Mouse (Mus musculus) T-helper 2 cell (primary cell): Measurements from ENCODE around the gene Il1rap.

ENCODE experiments used
- in situ Hi-C: fragments of 300-600 bp; cut with MboI, MseI; formaldehyde crosslinking; loops from one replicate; pipeline ENCODE4 v1.15.1; 2025; ENCODE audit warnings: high pct_unique_total_duplicates

Gene Il1rap

DNA sequence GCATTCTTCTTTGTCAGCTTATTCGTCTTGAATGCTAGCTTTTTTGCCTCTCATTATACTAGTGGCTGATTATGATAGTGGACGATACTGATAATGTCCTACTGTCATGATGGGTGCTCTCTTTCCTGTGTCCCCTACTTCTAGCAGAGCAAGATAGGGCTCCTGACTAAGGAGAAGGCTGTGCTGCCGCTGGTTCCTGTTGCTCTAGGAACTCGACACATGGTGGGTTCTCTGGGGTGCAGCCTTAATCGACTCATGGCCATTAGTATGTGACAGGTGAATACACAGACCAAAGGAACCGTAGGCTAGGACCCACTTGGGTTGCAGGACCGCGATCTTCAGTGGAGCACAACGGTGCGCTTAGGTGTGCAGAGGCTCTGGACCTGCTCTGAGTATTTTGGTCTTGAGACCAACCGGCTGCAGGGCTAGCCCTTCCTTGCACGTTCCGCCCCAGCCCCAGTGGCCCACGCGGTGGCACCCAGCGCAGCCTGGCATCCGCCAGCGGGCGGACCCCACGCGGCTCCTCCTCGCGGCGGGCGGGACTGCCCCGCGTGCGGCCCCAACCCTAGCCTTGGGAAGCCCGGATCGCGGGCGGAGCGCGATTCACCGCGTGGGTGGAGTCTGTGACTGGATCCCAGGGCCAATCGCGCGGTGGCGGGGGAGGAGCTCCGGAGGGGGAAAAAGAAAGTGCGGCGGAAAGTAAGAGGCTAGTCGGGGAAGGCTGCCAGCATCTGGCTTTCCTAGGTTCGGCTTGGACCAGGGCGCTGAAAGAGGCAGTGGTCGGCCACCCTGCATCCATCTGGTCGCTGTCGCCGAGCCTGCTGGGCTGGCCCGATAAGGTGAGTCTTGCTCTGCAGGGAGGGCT lies at the start of gene Il1rap:
Gene Il1rap, plus strand, starts transcription at position 657 of the 865 bp plus-strand sequence.
- in situ Hi-C loops, result loop anchor here (10.0 kb wide), 1 partner anchor 824 kb away; no protein-coding TSS in a partner anchor

DNA sequence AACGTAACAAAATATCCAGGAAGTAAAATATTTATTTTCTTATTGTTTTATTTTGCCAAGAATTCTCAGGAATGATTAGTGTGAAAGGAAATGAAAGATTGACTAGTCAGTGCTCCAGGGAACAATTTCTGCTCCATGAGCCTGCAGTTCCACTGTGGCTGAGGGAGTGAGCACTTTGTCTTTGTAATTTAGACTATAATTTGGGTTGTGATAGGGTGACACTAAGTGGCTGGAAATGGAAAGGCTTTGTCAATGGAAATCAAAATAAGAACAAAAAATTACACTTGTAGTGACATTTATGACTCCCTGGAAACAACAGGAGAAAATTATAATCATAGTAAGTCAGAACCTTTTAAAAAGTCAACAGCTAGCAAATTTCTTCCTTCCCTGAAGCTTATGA lies 49.2 kb upstream of the Il1rap start:
- in situ Hi-C loops, result no loop called here

DNA sequence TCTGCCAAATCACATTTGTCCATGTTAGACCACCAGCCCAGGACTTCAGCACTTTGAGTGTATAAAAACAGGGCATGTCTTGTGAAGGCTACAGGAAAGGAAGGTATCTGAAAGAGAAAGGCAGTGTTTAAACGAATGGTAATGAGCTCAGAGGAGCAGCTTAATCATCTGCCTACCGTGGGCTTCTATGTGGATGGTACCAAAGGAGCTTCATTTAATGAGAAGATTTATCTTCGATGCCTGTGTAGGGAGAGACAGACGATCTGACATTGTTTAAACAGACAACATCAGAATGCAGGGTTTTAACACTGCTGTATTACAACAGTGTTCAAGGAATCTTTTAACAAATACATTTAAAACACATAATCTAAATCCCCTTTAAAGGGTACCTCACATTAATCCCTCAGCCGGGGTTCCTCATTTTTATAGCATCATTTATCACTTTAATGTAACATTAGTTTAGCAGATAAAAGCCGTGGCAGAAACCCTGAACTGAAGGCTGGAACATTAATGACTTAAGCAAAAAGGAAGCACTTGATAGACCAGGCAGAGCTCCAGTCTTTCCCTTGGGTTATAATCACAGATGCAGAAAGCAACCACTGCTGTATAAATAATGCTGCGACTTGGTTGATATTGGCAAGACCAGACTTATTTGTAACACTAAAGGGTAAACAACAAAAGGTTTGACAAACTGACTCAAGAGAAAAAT lies 35.2 kb upstream of the Il1rap start:
- in situ Hi-C loops, result no loop called here

DNA sequence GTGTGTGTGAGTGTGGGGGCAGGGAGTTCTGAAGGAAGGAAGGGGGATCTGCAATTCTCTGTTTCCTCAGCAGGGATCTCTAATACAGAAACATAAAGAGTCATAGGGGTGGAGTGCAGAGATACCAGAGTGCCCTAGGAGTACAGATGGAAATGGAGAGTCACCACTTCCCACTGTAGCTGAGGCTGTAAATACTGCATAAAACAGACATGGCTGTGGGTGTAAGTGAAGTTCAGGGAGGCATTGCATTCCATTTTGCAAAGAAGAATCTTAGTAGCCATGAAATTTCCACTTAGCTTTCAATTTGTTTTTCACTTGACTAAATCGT lies 34.7 kb upstream of the Il1rap start:
- in situ Hi-C loops, result no loop called here

DNA sequence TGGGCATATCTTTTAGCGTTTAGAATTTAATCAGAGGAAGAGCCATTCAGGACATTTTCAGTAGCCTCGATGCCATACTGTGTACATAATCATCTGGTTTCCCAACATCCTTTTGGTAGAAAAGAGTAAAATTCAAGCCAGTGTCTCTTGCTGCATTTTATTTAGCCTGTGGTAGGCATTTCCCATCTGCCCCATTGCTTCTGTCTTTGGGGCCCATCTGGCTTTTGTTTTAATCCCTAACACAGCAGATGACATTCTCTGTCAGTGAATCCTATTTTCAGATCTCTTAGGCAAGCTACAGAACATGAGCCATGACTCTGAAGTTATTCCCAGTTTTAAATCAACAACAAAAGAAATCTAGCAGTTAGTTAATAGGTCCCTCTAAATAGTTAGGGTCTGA lies 32.3 kb upstream of the Il1rap start:
- in situ Hi-C loops, result no loop called here

DNA sequence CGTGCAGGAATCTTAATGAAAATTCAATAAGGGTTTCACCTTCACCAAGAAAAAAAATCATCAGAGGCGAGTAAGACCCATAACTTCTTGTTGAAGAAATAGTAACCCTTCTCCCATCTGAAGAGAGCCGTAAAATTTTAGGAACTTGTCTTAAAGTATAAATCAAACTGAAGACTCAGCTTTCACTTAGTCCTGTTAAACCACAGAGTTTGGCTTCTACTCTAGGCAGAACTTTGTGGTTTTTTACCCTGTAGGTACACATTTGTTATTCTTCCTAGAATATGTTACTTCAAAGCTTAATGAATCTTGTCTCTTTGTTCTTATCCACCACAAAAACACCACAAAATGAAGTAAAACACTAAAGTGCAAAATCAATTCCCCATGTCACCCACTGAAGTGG lies 29.3 kb upstream of the Il1rap start:
- in situ Hi-C loops, result no loop called here

DNA sequence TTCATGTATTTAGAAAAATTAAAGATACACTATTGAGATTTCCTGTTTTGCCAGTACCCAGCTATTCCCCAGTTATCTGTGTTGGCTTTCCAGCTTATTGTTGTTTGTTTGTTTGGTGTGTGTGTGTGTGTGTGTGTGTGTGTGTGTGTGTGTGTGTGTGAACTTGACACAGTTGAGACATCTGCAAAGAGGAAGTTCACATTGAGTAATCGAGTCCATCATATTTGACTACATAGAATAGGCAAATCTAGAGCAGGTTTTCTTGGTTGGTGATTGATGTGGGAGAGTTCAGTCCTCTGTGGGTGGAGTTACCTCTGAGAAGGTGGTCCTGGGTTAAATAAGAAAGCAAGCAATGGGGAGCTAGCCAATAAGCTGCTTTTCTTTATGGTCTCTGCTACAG lies 22.7 kb upstream of the Il1rap start:
- in situ Hi-C loops, result no loop called here

DNA sequence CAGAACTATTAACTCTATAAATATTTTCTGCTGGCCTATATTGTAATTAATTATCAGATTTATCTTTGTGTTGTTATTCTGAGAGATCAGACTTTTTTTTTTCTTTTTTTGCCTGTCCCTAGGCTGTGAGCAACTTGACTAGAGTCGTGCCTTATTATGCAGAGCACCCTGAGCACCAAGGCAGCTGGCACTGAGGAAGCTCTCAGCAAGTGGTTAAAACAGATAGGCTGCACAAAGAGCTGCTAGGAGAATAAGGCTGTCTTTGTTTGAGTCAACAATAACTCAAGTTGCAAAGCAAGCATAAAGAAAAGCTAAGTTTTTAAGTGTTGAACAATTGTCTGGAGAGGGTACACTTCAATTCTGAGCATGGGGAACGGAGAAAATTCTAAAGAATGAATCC lies 19.8 kb upstream of the Il1rap start:
- in situ Hi-C loops, result no loop called here

DNA sequence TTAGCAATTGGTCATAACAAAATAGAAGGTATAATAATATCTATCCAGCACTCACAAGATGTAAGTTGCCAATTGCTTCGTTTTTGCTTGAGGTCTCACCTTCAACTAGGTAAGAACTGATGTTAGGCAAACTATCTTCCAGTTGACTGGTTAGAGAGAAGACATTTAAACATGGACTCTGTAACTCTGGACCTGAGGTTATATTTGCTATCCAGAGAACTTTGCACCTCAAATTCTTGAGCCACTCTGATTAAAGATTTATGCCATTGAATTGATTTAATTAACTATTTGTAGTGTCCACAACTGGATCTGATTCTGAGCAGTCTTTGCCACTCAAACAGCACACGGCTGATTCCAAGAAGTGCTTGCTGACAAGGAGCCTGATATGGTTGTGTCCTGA lies 18.7 kb upstream of the Il1rap start:
- in situ Hi-C loops, result no loop called here

DNA sequence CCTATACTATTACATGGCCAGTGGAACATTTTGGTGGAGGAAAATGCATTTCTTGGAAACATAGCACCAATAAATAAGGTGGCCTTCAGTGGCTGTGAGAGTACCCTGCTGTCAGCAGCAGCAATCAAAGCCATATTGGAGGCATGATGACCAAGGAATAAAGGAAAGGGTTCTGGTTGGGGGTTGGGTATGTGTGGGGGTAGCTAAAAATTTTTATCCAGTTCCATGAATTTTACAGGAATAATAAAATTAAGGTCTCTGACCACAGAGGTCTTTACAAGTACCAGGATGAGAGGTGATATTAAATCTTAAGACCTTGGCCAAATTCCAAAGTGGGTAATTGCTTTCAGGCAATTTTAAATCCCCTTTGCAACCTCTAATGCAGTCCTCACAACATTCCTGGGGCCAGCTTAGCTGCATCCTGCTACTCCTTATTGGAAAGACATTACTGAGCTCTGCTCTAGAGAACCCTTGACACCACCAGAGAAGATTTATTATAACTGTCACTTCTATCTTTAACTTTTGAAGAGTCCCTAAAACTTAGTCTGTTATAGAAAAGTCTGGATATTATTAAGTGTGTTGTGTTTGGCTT lies 12.0 kb upstream of the Il1rap start:
- in situ Hi-C loops, result no loop called here

DNA sequence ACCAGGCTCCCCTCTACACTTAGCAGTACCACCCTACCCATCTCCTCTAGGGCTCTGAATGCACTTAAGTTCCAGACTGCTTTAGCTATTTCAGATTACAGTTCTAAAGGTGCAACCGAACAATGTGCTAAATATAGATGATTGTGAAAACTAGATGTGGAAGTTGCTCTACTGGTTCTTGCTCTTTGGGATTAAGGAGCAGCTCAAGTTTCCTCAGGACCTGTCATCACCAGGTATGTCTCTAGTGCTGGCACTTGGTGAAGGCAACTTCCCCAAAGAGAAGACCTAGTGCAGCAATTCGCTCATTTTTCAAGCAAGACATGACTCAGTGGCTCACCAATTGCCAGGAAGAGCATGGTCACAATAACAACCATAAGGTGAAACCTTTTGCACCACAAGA lies 9.7 kb upstream of the Il1rap start:
- in situ Hi-C loops, result no loop called here

DNA sequence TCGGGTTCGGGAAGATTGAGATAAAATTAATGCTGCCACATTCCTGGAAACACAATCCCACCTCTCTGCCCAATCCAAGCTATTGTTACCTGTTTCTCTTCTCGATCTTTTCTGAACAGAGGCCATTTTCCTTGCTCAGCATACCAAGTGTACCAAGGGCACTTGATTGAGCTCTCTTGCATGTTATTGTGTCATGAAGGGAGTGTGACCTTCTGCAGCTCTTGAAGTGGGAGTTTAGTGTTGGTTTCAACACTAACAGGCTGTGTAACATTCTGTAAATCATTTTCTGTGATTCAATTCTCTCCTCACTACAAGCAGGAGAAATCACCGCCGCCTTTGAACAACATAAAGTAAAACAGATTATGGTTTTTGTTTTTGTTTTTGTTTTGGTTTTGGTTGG lies 7.3 kb upstream of the Il1rap start:
- in situ Hi-C loops, result no loop called here

DNA sequence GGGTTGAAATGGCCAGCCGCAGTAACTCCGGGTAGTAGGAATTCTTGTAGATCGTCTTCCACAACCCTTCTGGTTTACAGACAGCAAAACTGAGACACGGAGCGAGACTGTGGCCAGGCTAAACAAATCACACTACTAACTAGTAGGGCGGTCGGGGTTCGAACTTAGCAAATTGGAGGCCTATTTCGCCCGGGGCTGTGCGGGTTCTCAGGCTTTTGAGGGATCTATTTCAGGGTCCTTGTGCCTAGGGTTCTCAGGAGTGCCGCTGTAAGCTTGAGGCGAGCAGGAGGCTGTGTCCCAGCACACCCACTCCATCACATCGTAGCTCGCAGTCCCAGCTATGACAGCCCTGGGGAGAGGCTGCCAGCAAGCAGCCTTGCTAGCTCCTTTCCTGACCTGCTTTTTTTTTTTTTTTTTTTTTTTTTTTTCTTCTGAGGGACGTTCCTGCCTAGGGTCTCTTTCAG lies 441 bp downstream of the Il1rap start:
- in situ Hi-C loops, result loop anchor here (10.0 kb wide), 1 partner anchor 823 kb away; no protein-coding TSS in a partner anchor

DNA sequence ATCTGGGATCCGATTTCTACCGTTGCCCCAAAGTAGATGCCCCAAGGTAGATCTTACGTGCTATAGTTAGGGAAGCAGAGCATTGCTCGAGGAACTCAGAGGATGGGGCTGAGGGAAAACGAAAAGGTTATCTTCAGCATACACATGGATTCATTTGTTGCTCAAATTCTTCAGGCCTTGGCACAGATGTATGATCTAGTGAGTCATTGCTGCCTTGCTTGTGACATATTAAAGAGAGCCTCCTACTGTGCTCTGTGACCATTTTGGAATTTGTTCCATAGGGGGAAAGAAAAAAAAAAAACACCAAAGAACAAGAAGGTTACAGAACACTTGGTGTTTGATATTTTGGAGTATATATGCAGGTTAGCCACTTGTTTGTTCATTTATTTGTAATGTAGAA lies 4.3 kb downstream of the Il1rap start:
- in situ Hi-C loops, result loop anchor here (10.0 kb wide), 1 partner anchor 819 kb away; no protein-coding TSS in a partner anchor

DNA sequence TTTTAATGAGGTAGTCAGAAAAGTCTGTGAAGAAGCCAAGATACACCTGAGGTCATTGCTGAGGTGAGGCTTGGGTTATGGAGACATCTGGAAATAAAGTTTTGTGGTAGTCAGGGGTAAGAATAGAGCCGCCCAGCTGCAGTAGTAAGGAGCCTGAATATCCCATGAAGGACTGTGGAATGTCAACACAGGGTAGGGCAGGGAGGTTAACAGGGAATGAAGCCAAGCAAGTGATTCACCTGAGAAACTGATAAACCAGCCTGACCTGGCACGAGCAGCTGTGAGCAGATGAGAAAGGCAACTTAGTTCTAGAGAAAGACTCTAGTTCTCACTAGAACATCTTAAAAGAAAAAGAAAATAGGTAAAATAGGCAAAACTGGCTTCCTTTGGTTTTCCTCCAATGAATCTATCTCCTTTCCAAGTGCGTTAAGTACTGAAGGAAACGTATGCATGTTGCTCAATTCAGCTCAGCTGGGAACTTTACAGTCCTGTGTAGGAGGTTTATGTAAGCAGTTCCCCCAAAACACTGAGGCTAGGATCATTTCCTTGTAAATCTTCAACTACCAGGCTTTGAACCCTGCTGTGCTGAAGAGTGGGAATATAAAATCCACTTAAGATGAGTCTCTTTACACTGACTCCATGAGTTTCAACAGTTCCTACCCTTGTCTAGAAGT lies 9.5 kb downstream of the Il1rap start:
- in situ Hi-C loops, result no loop called here

DNA sequence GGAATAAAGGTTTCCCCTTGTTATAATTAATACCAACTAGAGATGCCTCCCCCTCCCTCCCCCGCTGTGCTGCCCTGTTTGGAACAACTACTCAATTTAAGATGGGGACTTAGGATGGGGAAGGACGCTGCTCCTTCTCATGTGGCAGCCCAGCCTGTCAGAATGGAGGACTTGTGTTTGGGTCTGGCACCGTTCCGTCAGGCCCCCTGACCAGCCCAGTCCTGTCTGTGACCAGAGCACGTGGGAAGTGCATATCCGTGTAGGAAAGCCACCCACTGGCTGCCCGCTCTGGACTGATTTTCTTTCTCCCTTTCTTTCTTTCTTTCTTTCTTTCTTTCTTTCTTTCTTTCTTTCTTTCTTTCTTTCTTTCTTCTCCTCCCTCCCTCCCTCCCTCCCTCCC lies 14.9 kb downstream of the Il1rap start:
- in situ Hi-C loops, result no loop called here

DNA sequence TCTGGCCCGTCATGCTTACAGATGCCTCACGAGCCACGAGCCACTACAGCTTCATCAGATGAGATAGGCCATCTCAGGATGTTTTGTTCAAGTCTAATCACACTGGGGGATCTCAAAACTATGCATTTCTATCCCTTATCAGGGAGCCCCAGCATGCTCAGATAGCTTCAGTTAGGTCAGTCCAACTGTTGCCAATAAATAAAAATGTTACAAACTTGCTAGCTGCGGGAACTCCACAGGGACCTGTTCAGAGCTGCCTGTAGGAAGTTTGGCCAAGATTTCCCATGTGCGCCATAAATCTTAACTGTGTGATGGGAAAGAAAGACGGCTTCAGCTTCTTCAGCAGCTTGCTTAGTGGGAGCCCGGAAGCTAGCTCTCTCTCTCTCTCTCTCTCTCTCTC lies 15.8 kb downstream of the Il1rap start:
- in situ Hi-C loops, result no loop called here

DNA sequence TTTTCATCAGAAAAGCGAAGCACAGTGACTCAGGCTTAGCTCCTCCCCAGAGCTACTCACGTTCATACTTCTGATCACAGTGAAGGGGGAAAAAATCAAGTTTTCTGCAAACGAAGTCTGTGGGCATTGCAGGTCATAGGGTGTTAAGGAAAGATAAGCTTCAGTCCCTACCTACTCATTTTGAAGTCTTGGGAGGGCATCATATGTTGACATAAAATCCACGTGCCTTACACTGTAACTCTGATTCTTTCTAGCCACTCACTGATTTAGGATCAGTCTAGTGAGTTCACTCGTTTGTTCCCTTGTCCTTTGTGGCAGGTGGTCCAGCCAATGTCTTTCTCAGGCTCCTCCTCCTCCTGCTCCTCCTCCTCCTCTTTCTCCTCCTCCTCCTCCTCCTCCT lies 17.1 kb downstream of the Il1rap start:
- in situ Hi-C loops, result no loop called here

DNA sequence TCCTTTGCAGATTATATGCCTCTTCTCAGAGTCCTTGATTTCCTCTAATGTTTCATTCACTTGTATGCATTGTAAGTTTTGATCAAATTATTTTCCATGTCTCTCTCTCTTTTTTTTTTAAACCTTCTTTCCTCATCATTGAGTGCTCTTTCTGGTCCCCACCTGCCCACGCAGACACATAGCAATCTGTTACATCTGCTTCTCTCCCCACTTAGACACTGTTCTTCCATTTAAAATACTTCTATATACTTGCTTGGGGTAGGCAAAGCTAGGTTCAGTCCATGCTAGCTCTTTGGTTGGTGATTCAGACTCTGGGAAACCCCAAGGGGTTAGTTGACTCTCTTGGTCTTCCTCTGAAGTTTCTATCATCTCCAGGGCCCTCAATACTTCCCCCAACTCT lies 20.0 kb downstream of the Il1rap start:
- in situ Hi-C loops, result no loop called here

DNA sequence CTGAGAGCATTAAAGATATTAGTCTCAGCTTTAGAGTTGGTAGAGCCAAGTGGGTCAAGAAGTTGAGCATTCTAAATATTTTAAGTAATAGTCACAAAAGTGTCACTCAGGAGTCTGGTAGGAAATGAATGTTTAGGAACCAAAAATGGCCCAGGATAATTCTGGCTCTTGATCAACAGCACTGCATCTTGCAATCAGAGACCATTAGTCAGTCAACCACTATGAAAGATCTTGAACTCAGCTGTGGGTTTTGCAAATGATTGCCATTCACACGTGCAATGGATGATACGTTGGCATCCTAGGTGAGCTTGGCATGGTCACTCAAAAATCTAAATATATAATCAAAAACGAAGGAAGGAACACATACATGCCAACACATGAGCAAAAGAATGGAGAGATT lies 23.1 kb downstream of the Il1rap start:
- in situ Hi-C loops, result no loop called here

DNA sequence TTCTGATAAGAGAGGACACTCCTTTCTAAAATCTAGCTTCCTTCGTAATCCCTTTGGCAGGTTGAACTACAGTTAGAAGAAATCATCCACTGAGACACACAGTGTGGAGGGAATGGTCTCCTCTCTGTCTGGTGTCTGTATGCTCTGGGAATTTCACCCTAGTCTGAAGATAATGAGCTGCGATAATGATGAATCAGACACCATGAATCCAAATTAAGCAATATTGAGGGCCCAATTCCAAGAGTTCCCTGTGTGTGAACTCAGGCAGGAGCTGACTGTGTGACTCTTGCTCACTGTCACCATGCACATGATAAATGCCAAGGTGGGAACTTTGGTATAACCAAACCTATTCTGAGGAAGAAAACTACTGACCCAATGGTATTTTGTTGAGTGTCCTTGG lies 26.5 kb downstream of the Il1rap start:
- in situ Hi-C loops, result no loop called here

DNA sequence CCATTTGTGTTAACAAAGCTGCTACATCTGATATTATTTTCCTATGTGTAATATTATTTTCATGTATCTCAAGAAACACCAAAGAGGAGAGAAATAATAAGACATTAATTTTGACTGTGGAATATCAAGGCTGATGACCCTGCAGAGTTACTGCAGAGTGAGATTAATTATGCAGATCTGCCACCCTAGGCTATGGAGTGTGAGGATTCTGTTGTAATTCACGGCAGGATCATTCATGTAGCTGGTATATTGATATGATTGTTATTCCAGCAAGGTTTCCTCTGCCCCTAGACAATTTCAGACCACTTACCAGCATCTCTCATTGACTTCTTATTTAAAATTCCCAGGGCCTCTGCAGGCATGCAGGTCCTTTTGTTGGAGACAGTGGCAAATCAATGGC lies 29.0 kb downstream of the Il1rap start:
- in situ Hi-C loops, result no loop called here
